Mouse (Mus musculus): ENCODE measurements around the gene Gtf2f2. TPM values are rescaled to one million over a fixed set of nuclear protein-coding genes. Genes with fewer than 3 reads are reported as not detected.

Gtf2f2 gene
- polyA plus RNA-seq, 1 experiment, result 12.4 TPM

DNA sequence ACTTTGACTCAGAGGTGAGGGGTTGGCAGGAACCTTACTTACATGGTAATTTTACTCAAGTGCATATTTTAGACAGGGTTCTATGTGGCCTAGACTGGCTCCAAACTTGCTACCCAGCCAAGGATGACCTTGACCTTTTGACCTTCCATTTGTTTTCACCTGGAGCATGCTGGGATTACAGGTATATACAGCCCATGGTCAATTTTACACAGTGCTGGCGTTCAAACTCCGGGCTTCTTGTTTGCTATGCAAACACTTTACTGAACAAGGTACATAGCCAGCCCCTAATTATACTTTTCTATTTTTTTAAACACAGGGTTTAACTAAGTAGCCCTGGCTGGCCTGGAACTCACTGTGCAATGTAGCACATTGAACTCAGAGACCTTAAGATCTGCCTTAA is 98.0 kb downstream of the Gtf2f2 start:
- H3K4me1 ChIP-seq (ENCODE audit: control insufficient read depth, insufficient read depth, insufficient read length, low read length), result no peaks in the 10 kb centered on the region
- no peak overlapping the region for H3K27ac ChIP-seq (replicated peaks; ENCODE audit: low read depth, low read length)

GRCm38 (mm10) chr14:75911968-75912367 is 98.7 kb downstream of the Gtf2f2 start:
- Histone ChIP-seq H3K4me1 (ENCODE audit: control insufficient read depth, insufficient read depth, insufficient read length, low read length) (no peaks in the 10 kb centered on the region), H3K27ac (replicated peaks; ENCODE audit: low read depth, low read length) (no peak overlapping the region), H3K4me3 (ENCODE audit: insufficient read depth, low read depth, low read length) (no peak overlapping the region)

More for the DNA sequence above, 98.0 kb downstream of the Gtf2f2 start:
- H3K4me3 ChIP-seq (ENCODE audit: insufficient read depth, low read depth, low read length), result no peak overlapping the region

- no peak overlapping the region for H3K27ac ChIP-seq (replicated peaks; ENCODE audit: low read depth, low read length)
- no peaks in the 10 kb centered on the region for H3K4me1 ChIP-seq (ENCODE audit: control insufficient read depth, insufficient read depth, insufficient read length, low read length)
- H3K4me3 ChIP-seq (ENCODE audit: insufficient read depth, low read depth, low read length), result no peak overlapping the region
Measured at GRCm38 (mm10) chr14:75906931-75907330, 103.7 kb downstream of the Gtf2f2 start.

- H3K27ac ChIP-seq (replicated peaks; ENCODE audit: low read depth, low read length), result no peak overlapping the region
- no peak overlapping the region for H3K4me3 ChIP-seq (ENCODE audit: insufficient read depth, low read depth, low read length)
- no peaks in the 10 kb centered on the region for H3K4me1 ChIP-seq (ENCODE audit: control insufficient read depth, insufficient read depth, insufficient read length, low read length)
Measured at GRCm38 (mm10) chr14:75904972-75905371, 105.7 kb downstream of the Gtf2f2 start.

- Histone ChIP-seq H3K4me3 (ENCODE audit: insufficient read depth, low read depth, low read length) (no peak overlapping the region), H3K4me1 (ENCODE audit: control insufficient read depth, insufficient read depth, insufficient read length, low read length) (no peaks in the 10 kb centered on the region), H3K27ac (replicated peaks; ENCODE audit: low read depth, low read length) (no peak overlapping the region)
Measured at GRCm38 (mm10) chr14:75903131-75903530, 107.5 kb downstream of the Gtf2f2 start.

- Histone ChIP-seq H3K27ac (replicated peaks; ENCODE audit: low read depth, low read length) (no peak overlapping the region), H3K4me3 (ENCODE audit: insufficient read depth, low read depth, low read length) (no peak overlapping the region)
Measured at GRCm38 (mm10) chr14:75902013-75902412, 108.7 kb downstream of the Gtf2f2 start.

DNA sequence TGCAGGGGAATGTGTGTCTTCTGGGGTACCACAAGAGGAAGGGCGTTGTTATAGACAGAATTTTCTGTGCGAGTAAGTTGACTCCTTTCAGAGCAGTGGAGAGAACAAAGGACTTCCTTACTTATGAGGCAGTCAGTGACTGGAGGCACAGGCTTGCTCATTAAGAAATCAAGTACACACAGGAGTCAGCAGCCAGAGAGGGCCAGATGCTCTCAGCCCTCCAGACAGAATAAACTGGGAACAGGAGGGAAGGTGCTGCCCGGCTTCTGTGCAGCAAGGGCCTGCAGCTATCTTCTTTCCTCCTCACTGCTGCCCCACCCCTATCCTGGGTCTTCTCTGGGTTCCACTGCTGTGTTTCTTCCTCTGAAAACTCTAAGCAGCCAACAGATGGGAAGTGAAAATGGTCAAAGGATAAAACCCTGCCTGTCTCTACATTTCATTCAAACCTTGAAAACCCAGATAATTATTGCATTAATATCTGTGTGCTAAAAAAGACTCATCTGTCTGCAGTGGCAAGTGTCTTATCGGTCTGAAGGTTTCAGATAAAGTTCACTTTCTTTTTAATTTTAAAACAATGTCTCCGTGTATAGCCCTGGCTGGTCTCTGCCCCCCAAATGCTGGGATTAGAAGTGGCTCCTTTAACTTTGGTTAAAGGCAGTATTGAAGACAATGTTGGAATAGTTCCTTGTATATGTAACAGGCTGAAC is 109.7 kb downstream of the Gtf2f2 start:
- no peaks in the 10 kb centered on the region for H3K4me1 ChIP-seq (ENCODE audit: control insufficient read depth, insufficient read depth, insufficient read length, low read length)
- H3K27ac ChIP-seq (replicated peaks; ENCODE audit: low read depth, low read length), result no peak overlapping the region
- H3K4me3 ChIP-seq (ENCODE audit: insufficient read depth, low read depth, low read length), result no peak overlapping the region

More at GRCm38 (mm10) chr14:75902013-75902412, 108.7 kb downstream of the Gtf2f2 start:
- no peaks in the 10 kb centered on the region for H3K4me1 ChIP-seq (ENCODE audit: control insufficient read depth, insufficient read depth, insufficient read length, low read length)

GRCm38 (mm10) chr14:75899566-75899965 is 111.1 kb downstream of the Gtf2f2 start:
- no peak overlapping the region for H3K27ac ChIP-seq (replicated peaks; ENCODE audit: low read depth, low read length)
- no peaks in the 10 kb centered on the region for H3K4me1 ChIP-seq (ENCODE audit: control insufficient read depth, insufficient read depth, insufficient read length, low read length)
- H3K4me3 ChIP-seq (ENCODE audit: insufficient read depth, low read depth, low read length), result no peak overlapping the region

GRCm38 (mm10) chr14:75892118-75892517 is 118.5 kb downstream of the Gtf2f2 start:
- Histone ChIP-seq H3K4me1 (ENCODE audit: control insufficient read depth, insufficient read depth, insufficient read length, low read length) (no peaks in the 10 kb centered on the region), H3K4me3 (ENCODE audit: insufficient read depth, low read depth, low read length) (no peak overlapping the region), H3K27ac (replicated peaks; ENCODE audit: low read depth, low read length) (no peak overlapping the region)

GRCm38 (mm10) chr14:75883873-75884272 is 126.8 kb downstream of the Gtf2f2 start:
- H3K27ac ChIP-seq (replicated peaks; ENCODE audit: low read depth, low read length), result no peak overlapping the region
- no peak overlapping the region for H3K4me3 ChIP-seq (ENCODE audit: insufficient read depth, low read depth, low read length)
- H3K4me1 ChIP-seq (ENCODE audit: control insufficient read depth, insufficient read depth, insufficient read length, low read length), result no peaks in the 10 kb centered on the region

DNA sequence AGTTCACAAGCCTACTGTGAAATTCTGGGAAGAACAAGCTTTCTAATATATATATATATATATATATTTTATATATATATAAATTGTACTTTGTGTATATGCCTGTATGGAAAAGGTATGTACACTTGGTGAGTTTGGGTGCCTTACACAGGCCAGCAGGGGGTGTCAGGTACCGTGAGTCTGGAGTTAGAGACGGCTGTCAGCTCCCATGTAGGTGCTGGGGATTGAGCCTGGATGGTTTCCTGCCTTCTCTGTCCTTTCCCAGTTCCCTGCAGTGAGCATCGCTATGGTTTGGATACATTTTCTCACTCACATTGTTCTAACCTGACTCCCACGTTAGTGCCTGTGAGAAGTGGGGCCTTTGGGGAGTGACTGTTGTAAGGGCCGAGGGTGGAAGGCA is 127.3 kb downstream of the Gtf2f2 start:
- H3K4me1 ChIP-seq (ENCODE audit: control insufficient read depth, insufficient read depth, insufficient read length, low read length), result no peaks in the 10 kb centered on the region
- H3K4me3 ChIP-seq (ENCODE audit: insufficient read depth, low read depth, low read length), result no peak overlapping the region
- H3K27ac ChIP-seq (replicated peaks; ENCODE audit: low read depth, low read length), result no peak overlapping the region

DNA sequence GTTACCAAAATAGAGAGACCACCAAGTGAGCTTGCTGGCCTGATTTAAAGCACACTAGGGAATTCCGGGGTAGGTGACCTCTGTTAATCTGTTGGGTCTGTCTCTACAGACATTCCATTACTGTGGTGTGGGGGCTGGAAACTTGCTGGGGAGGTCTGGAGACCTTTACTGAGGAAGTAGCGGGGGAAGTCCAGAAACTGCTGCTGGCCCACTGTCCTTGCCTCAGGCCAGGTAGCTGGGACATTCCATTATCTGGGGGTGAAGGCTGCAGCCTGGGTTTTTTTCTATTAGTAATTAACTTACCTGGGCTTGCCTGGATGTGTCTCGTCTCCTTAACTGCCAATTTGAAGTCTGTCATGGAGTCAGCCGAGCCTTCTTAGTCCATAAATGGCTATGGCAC is 128.8 kb downstream of the Gtf2f2 start:
- Histone ChIP-seq H3K4me3 (ENCODE audit: insufficient read depth, low read depth, low read length) (no peak overlapping the region), H3K27ac (replicated peaks; ENCODE audit: low read depth, low read length) (no peak overlapping the region), H3K4me1 (ENCODE audit: control insufficient read depth, insufficient read depth, insufficient read length, low read length) (no peaks in the 10 kb centered on the region)

- Histone ChIP-seq H3K4me1 (ENCODE audit: control insufficient read depth, insufficient read depth, insufficient read length, low read length) (no peaks in the 10 kb centered on the region), H3K27ac (replicated peaks; ENCODE audit: low read depth, low read length) (no peak overlapping the region), H3K4me3 (ENCODE audit: insufficient read depth, low read depth, low read length) (no peak overlapping the region)
Measured at GRCm38 (mm10) chr14:75878980-75879379, 131.7 kb downstream of the Gtf2f2 start.

GRCm38 (mm10) chr14:75877297-75877696 is 133.4 kb downstream of the Gtf2f2 start:
- no peaks in the 10 kb centered on the region for H3K4me1 ChIP-seq (ENCODE audit: control insufficient read depth, insufficient read depth, insufficient read length, low read length)
- H3K27ac ChIP-seq (replicated peaks; ENCODE audit: low read depth, low read length), result no peak overlapping the region
- no peak overlapping the region for H3K4me3 ChIP-seq (ENCODE audit: insufficient read depth, low read depth, low read length)

- no peak overlapping the region for H3K4me3 ChIP-seq (ENCODE audit: insufficient read depth, low read depth, low read length)
- no peak overlapping the region for H3K27ac ChIP-seq (replicated peaks; ENCODE audit: low read depth, low read length)
- H3K4me1 ChIP-seq (ENCODE audit: control insufficient read depth, insufficient read depth, insufficient read length, low read length), result no peaks in the 10 kb centered on the region
Measured at GRCm38 (mm10) chr14:75876320-75877043, 134.2 kb downstream of the Gtf2f2 start.

DNA sequence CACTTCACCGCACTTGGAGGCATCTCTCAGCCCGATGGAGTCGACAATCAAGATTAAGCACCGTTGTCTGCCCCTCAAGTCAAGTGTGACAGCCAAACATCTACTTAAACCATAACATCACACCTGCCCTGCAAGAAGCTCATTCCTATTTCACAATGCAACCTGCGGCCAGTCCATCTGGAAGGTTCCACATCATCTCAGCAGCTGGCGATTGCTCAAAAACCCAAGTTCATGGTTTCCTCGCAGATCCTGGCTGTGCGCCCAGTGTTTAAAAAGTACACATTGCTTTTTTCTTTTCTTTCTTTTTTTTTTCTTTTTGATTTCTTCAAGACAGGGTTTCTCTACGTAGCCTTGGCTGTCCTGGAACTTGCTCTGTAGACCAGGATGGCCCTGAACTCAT is 137.1 kb downstream of the Gtf2f2 start:
- H3K27ac ChIP-seq (replicated peaks; ENCODE audit: low read depth, low read length), result no peak overlapping the region
- no peak overlapping the region for H3K4me3 ChIP-seq (ENCODE audit: insufficient read depth, low read depth, low read length)
- H3K4me1 ChIP-seq (ENCODE audit: control insufficient read depth, insufficient read depth, insufficient read length, low read length), result no peaks in the 10 kb centered on the region
